Mouse (Mus musculus): ENCODE data around the gene Tmem127. TPM values are rescaled to one million over a fixed set of nuclear protein-coding genes. Genes with fewer than 3 reads are reported as not detected.
A peak's percentile ranks its signal among the peaks of the same experiment; 100 is the strongest.
"Not testable (repeated sequence)": the region's sequence is repeated elsewhere in the genome, so short reads cannot be mapped to it uniquely, and the experiment has no call there.

The Tmem127 gene
- total RNA-seq (2015) (23.9 and 24.6 TPM in 2 replicates), total RNA-seq (2017) (49.8 and 70.7 TPM in 2 replicates)

DNA sequence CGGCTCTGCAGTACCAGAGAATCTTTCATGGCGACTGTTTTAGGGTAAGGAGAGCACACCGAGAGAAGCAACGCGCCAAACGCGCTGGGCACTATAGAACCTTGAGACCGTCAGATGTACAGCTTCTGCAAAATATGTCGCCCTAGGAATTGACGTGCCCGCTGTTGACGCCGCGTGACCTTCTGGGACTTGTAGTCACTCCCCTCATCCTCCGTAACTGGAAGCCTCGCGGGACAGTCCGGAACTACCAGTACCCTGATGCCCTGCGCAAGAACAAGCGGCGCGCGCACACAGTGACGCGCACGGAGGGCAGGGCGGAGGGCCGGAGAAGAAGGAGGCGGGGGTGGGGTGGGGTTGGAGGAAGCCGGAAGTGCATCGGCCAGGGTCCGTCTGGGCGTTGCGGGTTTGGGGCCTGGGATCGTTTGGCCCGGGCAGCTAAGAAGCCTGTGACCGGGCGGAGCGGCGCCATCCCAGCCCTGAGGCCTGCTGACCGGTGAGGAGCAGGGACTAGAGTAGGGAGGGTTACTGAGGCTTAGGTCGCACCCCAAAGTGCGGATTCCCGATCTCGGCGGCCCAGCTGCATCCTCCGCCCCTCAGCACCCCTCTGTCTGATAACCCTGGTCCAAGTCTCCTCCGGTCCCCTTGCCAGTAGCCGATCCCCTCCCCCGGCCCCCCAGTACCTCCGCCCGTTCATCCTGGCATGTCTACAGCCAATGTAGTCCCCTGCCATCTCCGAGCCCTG lies at the start of gene Tmem127, which contains the start of gene Ciao1:
TSS of gene Tmem127 (plus strand) at position 317 of the 742 bp plus-strand sequence.
TSS of gene Ciao1 (minus strand) at position 225 of the 742 bp plus-strand sequence.
- peak; percentile 95 for ATAC-seq (ENCODE audit: poor library complexity, severe bottlenecking)

DNA sequence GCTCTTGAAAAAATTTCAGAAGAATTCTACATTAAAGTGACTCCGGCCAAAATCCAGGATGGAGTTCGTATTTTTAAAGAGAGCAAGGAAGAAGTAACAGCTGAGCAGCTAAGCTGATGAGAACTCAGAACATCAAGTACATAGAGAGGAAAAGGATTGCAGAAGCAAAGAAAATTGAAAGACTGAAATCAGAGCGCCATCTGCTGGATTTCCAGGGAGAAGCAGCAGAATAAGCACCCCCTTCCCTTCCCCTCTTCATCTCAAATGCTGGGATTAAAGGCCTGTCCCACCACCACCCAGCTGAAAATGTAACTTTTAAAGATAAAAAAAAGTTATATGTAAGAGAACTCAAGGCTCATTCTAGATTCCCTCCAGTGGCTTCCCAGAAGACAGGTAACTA lies 42.8 kb upstream of the Tmem127 start:
- ATAC-seq (ENCODE audit: poor library complexity, severe bottlenecking) = peak; percentile 34; the same call in 1 of the 2 replicates

DNA sequence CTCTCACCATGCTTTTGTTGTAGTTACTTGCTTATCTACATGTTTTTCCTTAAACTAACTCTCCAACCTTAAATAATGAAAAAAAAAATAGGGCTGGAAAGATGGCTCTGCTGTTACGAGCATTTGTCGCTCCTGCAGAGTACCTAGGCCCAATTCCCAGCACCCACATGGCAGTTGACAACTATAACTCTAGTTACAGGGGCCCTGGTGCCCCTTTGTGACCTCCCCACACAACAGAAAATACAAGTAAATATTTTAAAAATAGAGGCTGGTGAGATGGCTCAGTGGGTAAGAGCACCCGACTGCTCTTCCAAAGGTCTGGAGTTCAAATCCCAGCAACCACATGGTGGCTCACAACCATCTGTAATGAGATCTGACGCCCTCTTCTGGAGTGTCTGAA lies 41.8 kb upstream of the Tmem127 start:
- ATAC-seq (ENCODE audit: poor library complexity, severe bottlenecking) = not testable (repeated sequence)

DNA sequence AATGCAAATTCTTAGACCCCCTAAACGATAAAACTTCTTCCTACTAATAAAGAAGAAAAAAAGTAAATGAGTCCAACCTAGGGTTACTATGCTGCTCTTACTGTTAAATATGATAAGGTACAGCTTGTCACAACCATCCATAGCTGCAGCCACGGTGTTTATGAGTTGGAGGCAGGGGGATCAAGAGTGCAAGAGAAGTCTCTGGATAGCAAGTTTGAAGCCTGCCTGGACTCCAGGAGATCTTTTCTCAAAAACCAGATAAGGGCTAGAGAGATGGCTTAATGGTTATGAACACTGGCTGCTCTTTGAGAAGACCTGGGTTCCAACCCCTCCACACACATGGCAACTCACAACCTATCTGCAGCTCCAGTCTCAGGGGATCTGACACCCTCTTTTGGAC lies 40.8 kb upstream of the Tmem127 start:
- no peak for ATAC-seq (ENCODE audit: poor library complexity, severe bottlenecking)

DNA sequence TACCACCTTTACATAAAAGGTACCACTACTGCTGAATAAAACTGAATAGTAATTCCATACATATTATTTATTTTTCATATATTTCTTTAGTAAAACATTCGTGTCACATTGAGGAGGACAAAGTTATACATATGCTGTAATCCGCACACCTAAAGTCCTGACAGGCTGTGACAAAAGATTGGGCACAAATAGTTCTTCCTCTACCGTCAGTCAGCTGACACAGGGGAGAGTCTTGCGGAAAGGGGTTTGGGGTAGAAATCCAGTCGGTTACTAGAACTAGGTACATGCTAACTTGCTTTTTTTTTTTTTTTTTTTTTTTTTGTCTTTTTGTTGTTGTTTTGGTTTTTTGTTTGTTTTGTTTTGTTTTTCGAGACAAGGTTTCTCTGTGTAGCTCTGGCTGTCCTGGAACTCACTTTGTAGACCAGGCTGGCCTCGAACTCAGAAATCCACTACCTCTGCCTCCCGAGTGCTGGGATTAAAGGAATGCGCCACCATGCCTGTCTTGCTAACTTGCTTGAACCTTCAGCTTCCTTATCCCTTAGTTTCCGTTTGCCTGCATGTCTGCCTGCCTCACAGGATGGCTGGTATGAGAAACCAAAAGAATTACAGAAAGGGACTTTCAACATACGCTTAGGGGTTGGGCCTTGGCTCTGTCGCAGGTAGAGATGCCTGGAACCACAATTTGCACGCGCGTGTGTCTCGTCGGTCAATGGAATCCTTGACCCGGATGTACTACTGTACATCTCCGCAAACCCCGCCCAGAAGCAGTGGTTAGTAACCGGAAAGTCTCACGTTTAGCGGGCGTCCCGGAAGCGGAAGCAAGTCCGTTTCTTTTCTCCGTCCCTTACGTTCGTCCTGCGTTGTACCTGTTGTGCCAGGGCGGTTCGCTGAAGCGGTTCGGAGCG lies 39.9 kb upstream of the Tmem127 start, which contains the start of the genes 1810024B03Rik and Snrnp200:
TSS of gene 1810024B03Rik (minus strand) at position 734 of the 905 bp plus-strand sequence.
TSS of gene Snrnp200 (plus strand) at position 840 of the 905 bp plus-strand sequence.
- ATAC-seq (ENCODE audit: poor library complexity, severe bottlenecking) = peak; percentile 96

DNA sequence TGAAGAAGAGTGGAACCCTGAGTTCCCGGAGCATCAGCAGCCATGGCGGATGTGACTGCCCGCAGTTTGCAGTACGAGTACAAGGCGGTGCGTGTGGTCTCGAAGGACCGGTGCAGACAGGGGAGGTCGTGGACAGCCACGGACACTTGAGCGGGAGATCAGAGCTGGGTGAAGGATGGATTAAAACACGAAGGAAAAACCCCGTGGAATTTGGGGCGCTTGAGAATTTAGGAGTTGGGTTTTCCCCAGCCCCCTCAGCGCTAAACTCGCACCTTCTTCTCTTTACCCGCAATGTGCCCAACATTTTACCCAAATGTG lies 39.3 kb upstream of the Tmem127 start:
- no peak for ATAC-seq (ENCODE audit: poor library complexity, severe bottlenecking)

DNA sequence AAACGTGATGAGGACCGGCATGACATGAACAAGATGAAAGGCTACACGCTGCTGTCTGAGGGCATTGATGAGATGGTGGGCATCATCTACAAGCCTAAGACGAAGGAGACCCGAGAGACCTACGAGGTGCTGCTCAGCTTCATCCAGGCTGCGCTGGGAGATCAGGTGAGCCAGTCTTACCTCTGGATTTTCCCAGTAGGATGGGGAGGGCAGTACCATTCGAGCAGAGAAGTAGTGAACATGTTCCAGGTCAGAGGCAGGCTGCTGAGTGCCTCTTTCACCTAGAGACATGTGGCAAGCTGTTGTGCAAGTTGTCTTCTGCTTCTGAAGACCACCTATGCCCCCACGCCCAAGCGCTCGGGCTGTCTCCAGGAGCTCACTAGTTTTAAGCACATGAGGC lies 37.0 kb upstream of the Tmem127 start:
- no peak for ATAC-seq (ENCODE audit: poor library complexity, severe bottlenecking)

DNA sequence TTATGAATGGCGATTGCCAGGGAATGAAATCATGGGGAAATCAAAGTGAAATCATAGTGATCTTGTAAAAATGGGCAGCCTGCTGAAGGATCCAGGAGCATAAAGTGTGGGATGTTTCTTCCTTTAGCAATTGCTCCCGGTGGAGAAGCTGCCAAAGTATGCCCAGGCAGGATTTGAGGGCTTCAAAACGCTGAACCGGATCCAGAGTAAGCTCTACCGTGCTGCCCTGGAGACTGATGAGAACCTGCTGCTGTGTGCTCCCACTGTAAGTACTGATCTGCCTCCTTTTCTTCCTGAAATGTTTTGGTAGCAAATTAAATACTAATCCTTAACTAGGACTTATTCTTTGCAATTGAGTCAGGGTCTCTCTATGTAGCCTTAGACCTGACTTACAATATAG lies 30.0 kb upstream of the Tmem127 start:
- ATAC-seq (ENCODE audit: poor library complexity, severe bottlenecking) = no peak

DNA sequence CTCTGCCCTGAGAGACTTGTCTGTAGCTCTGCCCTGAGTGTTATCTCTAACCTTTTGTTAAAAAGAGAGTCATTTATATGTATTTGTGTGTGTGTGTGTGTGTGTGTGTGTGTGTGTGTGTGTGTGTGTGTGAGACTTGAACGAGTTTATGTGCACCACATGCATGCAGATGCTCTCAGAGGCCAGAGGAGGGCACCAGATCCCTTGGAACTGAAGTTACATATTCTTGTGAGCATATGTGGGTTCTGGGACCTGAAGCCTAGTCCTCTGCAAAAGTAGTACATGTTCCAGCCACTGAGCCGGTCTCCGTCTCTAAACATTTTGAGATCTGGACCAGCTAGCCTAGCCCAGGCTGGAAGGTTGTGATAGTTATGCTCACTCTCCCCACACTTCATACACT lies 22.4 kb upstream of the Tmem127 start:
- ATAC-seq (ENCODE audit: poor library complexity, severe bottlenecking) = no peak

DNA sequence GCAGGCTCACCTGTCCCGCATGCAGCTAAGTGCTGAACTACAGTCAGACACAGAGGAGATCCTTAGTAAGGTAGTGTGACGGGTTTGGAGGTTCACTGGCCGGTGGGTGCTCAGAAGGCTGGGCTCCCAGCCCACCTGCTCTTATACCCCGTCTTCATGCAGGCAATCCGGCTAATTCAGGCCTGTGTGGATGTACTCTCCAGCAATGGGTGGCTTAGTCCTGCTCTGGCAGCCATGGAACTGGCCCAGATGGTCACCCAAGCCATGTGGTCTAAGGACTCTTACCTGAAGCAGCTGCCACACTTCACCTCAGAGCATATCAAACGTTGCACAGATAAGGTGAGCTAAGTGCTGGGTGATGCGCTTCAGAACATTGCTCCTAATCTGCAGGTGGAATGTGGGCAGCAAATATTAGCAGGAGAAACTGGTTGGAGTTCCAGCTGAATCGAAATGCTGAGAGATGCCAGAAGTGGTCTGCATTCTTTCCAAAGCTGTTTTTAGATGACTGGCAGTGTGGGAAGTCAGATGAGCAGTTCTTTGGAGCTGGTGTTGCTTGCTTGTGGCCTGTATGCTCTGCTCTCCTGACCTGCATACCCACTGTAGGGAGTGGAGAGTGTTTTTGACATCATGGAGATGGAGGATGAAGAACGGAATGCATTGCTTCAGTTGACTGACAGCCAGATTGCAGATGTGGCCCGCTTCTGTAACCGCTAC lies 9.7 kb upstream of the Tmem127 start:
- no peak for ATAC-seq (ENCODE audit: poor library complexity, severe bottlenecking)

DNA sequence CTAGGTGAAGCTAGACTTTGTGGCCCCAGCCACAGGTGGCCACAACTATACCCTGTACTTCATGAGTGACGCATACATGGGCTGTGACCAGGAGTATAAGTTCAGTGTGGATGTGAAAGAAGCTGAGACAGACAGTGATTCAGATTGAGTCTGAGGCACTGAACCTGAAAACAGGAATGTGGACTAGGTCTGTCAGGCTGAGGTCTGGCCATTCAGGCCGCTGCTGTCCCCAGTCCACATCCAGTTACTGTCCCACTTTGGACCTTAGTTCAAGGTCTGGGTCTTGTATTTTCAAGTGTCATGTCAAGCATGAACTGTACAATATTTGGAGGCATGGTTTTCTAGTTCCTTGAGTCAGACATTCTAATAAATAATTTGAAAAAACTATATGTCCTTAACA lies 7.6 kb upstream of the Tmem127 start:
- ATAC-seq (ENCODE audit: poor library complexity, severe bottlenecking) = no peak

DNA sequence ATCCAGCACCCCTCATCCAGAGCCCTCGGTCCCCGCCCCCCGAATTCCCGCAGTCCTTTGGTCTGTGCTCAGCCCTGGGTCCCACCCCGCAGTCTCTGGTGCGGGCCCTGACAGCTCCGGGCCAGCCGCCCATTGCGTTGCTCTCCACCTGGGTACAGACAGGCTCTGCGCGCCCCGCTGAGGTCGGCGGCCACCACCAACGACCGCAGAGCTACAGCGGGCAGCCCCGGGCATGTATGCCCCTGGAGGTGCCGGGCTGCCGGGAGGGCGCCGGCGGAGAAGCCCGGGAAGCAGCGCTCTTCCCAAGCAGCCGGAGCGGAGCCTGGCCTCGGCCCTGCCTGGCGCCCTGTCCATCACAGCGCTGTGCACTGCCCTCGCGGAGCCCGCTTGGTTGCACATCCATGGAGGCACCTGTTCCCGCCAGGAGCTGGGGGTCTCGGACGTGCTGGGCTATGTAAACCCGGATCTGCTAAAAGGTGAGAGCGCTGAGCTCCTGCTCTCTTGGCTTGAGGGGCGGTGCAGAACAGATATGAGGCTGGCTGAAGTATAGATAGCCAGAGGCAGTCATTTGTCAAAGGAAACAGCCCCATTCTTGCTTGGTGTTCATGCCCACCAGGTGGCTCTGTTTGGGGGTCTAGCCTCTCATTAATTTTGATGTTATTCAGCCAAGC lies 761 bp downstream of the Tmem127 start:
- ATAC-seq (ENCODE audit: poor library complexity, severe bottlenecking) = peak; percentile 8

DNA sequence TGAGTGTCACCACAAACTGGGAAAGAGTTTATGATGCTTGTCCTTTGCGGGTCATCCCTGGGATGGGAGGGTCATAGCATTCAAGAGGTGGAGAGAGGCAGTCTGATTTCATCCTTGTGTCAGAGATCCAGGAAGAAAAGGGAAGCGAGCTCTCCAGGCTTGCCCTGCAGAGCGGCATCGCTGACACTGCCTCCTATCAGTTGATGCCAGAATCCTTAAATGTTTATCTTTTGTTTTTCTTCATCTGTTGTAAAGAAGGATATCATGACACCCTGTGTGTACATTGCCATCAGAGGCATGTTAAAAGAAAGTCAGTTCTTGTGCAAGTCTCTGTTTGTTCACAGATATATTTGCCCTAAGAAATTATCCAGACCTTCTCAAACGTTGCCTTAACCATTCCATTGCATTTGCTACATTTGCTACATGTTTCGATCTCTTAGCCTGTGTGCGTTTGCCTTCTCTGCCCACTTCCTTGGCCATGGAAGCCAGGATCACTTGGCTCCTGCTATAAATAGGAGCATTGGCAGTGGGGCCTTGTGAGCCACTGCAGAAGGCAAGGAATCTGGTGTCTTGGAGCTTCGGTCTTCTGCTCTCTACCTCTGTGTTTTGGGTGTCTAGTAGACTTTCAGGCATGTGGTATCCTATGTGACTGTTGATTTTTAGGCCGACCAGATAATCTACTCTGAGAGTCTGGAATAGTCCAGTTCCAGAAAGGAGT lies 2.7 kb downstream of the Tmem127 start:
- ATAC-seq (ENCODE audit: poor library complexity, severe bottlenecking) = no peak

DNA sequence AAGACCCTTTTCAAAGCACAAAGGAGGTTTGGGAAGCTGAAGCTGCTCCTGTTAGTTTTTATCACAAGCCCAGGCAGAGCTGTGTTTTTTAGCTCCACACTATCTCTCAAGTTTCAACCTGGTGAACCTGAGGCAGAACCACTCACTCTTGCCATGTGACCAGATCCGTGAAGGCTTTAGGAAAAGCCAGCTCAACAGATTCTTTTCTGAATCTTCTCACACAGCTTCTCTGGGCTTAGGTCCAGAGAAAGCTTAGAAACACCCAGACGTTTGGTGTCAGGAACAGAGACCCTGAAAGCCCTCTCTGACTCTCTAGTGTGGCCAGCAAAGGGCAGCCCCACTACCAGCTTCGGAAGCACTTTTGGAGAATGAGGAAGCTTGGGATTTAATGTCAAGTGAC lies 3.7 kb downstream of the Tmem127 start:
- ATAC-seq (ENCODE audit: poor library complexity, severe bottlenecking) = no peak

DNA sequence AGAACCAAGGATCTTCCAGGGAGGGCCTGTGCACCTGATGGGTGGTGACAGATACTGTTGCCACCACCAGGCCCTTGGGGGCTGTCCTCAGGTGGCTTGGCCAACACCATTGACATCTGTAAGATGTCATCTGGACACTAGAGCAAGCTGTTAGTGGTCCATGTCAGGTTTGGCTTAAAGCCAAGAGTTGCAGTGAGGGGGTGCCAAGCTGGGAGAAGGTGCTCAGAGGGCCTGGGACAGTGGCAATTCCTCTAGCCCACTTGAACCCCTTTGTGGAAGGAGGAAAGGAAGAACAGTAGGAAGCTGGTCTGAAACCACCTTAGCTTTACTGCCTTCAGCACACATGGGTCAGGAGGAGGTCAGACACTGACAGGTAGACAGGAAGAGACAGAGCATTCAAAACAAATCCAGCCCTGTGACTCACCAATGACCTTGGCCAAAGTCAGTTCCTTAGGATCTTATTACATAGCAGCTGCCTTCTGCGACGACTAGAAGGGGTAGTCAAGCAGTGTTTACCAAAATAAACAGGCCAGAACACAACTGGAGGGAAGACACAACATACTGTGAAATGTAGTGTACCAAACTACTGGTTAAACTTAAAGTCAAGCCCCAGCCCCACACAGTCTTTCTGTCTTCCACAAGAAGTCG lies 4.3 kb downstream of the Tmem127 start:
- no peak for ATAC-seq (ENCODE audit: poor library complexity, severe bottlenecking)

DNA sequence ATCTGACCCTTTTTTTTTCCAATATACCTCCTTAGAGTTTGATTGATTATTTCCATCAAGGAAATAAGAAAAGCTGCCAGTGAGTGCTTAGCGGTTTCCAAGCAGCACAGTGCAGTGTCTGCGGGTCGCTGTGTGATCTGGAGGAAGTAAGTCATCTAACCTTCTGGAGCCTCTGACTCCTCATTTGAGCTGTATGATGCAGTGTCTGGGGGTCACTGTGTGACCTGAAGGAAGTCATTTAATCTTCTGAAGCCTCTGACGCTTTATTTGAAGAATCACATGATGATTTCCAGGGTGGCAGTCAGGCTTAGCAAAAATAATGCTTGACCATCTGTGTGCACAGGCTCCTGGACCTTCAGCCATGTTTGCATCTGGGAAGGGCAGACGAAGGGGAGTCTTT lies 5.1 kb downstream of the Tmem127 start:
- no peak for ATAC-seq (ENCODE audit: poor library complexity, severe bottlenecking)

DNA sequence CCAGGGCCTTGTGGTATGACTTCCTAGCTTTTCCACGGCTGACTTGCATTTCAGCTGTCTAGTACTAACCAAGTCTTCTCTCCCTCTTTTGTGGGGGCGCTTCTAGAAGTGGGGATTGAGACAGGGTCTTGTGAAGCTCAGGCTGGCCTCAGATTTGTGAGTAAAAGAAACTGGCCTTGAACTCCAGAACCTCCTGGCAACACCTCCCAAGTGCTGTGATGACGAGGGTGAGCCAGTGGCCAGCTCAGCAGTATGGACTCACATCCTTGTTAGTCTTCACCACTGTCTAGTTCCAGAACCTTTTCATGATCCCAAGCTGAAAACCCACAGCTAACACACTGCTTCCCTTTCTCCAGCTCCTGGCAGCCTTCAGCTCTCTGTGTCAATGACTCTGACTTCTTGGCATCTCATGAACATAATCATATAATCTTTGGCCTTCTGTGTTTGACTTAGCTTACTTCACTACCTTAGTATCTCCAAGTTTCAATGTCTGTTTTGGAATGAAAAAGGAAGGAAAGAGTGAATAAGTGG lies 7.0 kb downstream of the Tmem127 start:
- ATAC-seq (ENCODE audit: poor library complexity, severe bottlenecking) = no peak

DNA sequence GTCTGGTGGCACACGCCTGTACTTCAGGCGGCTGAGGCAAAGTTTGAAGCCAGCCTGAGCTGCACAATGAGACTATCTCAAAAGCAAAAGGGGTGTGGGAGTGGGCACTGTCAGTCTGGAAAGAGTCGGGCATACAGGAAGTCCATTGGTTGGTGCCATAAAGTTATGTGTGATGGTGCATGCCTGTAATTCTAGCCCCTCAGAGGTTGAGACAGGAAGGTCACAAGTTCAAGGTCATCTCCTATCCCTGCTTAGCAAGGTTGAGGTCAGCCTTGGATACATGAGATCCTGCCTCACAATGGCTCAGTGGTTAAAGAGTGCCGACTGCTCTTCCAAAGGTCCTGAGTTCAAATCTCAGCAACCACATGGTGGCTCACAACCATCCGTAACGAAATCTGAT lies 7.6 kb downstream of the Tmem127 start:
- no peak for ATAC-seq (ENCODE audit: poor library complexity, severe bottlenecking)

DNA sequence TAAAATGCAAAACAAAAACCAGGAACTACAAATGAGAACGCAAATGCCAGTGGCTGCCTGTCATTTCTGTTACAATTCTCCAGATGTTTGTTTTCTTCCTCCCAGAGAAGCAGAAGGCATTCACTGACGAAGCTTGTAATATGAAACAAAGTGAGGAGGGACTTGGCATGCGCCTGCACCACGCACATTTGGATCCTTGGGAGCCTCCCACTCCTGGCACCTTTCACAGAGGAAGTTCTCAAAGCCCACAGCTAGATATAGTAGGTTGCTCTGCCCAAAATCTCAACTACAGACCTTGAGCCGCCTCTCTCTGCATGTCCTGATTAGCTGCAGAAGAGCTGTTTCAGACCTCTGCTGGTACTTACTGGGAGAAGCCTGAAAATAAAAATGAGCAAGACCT lies 11.6 kb downstream of the Tmem127 start:
- ATAC-seq (ENCODE audit: poor library complexity, severe bottlenecking) = no peak

Measured in megakaryocyte, adult 5-6 weeks (primary cell).